Mouse (Mus musculus) hindbrain, embryonic 16.5 days (tissue): Measurements from ENCODE around the gene Adra1b. TPM values are rescaled to one million over a fixed set of nuclear protein-coding genes. Genes with fewer than 3 reads are reported as not detected.

Experiments used
- ATAC-seq: fragments of 200-750 bp; cut with Nextera tagmentation; 2 replicates; pipeline ENCODE4 v1.8.0; 2017; ENCODE audit warnings: moderate TSS enrichment, moderate library complexity
- H3K27ac ChIP-seq: fragments of 300-500 bp; sonication (generic); 2 replicates; pipeline ENCODE4 v1.5.1; 2014; ENCODE audit warnings: low read depth, mild to moderate bottlenecking, control low read depth, low read length, moderate library complexity
- H3K27me3 ChIP-seq: fragments of 300-500 bp; sonication (generic); replicated peaks from 2 replicates; pipeline ENCODE4 v1.6.1; 2014; ENCODE audit warnings: low read length; ENCODE audit not compliant: control insufficient read depth, insufficient read depth
- H3K36me3 ChIP-seq: fragments of 300-500 bp; sonication (generic); 2 replicates; pipeline ENCODE4 v1.6.1; 2014; ENCODE audit warnings: mild to moderate bottlenecking, low read length, moderate library complexity, mixed read lengths; ENCODE audit not compliant: control insufficient read depth, insufficient read depth
- H3K4me1 ChIP-seq: fragments of 300-500 bp; sonication (generic); 2 replicates; pipeline ENCODE4 v1.6.1; 2014; ENCODE audit warnings: low read depth, low read length; ENCODE audit not compliant: control insufficient read depth, insufficient read depth
- H3K4me2 ChIP-seq: fragments of 300-500 bp; sonication (generic); 2 replicates; pipeline ENCODE4 v1.6.1; 2014; ENCODE audit warnings: mild to moderate bottlenecking, low read length, control low read depth, moderate library complexity
- H3K4me3 ChIP-seq: fragments of 300-500 bp; sonication (generic); 2 replicates; pipeline ENCODE4 v1.5.1; 2014; ENCODE audit warnings: mild to moderate bottlenecking, low read length, control low read depth, moderate library complexity
- H3K9ac ChIP-seq: fragments of 300-500 bp; sonication (generic); 2 replicates; pipeline ENCODE4 v1.6.1; 2014; ENCODE audit warnings: low read depth, mild to moderate bottlenecking, control low read depth, low read length, moderate library complexity
- H3K9me3 ChIP-seq: fragments of 300-500 bp; sonication (generic); 2 replicates; pipeline ENCODE4 v1.6.1; 2014; ENCODE audit warnings: mild to moderate bottlenecking, low read length, moderate library complexity; ENCODE audit not compliant: control insufficient read depth
- WGBS: fragments of 180-500 bp; shearing (Covaris S2); extraction: QIAGEN DNeasy Blood & Tissue Kit; methylation state at CpG from one replicate; pipeline ENCODE4 v1.1.7; 2014; 5-methylcytosine and 5-hydroxymethylcytosine counted together
- polyA plus RNA-seq: library from polyadenylated mRNA; unstranded; fragments of >200 nt; fragmentation: Nextera tagmentation; extraction: Ambion mirVana; gene quantifications from 2 replicates; pipeline ENCODE4 v1.2.1, GENCODE M21; 2015

Adra1b gene
- polyA plus RNA-seq, 1 experiment from 2014 or later: 19.4 TPM

- 60% methylated on average over 5 of the region's 5 CpGs for WGBS
- no peak for ATAC-seq
- H3K4me2 ChIP-seq: no peak overlapping the region
- H3K9me3 ChIP-seq: no peaks in the 10 kb centered on the region
- no peak overlapping the region for H3K9ac ChIP-seq
- no peak overlapping the region for H3K4me3 ChIP-seq
- H3K27me3 ChIP-seq: no peaks in the 10 kb centered on the region
- H3K4me1 ChIP-seq: 0 out of 2 replicates have a peak, but pooled peaks cover 2% of the 10 kb centered on the region
- no peak overlapping the region for H3K27ac ChIP-seq
- H3K36me3 ChIP-seq: no peaks in the 10 kb centered on the region
Measured at GRCm38 (mm10) chr11:43812535-43812934, 88.5 kb downstream of the Adra1b start.

- H3K9me3 ChIP-seq: no peaks in the 10 kb centered on the region
- no peak overlapping the region for H3K27ac ChIP-seq
- no peaks in the 10 kb centered on the region for H3K27me3 ChIP-seq
- no peak overlapping the region for H3K9ac ChIP-seq
- WGBS: 52% methylated on average over 5 of the region's 5 CpGs
- peaks cover 5% of the 10 kb centered on the region; the same call in 1 of the 2 replicates for H3K4me1 ChIP-seq
- no peak overlapping the region for H3K4me2 ChIP-seq
- no peaks in the 10 kb centered on the region for H3K36me3 ChIP-seq
- ATAC-seq: peak; percentile 61
- no peak overlapping the region for H3K4me3 ChIP-seq
Measured at GRCm38 (mm10) chr11:43807732-43808131, 93.3 kb downstream of the Adra1b start.

DNA sequence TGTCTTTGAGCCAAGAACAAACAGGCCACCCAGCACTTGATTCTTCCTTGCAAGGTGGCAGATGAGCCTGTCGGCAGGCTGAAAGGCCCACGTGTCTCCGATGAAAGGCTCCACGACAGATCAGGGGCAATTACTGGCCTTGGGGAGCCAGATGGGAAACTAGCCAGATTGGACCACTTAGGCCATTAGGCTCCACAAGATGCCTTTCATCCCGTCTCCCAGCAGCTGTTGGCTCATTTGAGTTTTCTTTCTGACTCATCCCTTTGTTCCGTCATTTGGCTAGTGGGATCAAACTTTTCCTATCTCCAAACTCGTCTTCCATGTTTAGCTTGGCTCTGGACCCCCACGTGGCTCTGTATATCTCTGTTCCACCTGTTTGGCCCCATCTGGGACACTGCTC lies 105.0 kb downstream of the Adra1b start:
- no peaks in the 10 kb centered on the region for H3K9me3 ChIP-seq
- no peak overlapping the region for H3K27ac ChIP-seq
- no peak overlapping the region for H3K9ac ChIP-seq
- WGBS: 61% methylated on average over 8 of the region's 8 CpGs
- no peaks in the 10 kb centered on the region for H3K36me3 ChIP-seq
- H3K4me3 ChIP-seq: no peak overlapping the region
- no peaks in the 10 kb centered on the region for H3K4me1 ChIP-seq
- ATAC-seq: no peak
- H3K27me3 ChIP-seq: no peaks in the 10 kb centered on the region
- H3K4me2 ChIP-seq: no peak overlapping the region

DNA sequence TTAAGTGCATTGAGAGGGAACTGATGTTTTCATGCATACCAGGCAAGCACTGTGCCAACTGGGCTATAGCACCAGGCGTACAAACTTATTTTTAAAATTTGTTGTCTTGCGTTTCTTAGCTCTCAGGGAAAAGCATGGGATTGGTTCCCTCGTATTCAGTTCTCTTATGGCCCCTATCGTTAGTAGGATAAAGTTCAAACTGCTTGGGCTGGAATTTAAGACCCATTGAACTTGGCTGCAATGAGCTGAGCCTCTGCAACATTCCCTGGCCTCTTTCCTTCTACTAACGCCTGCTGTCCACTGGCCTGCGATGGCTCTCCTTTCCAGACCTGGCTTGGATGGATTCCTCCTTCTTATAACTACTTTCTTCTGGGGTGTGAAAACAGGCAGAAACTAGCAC lies 110.6 kb downstream of the Adra1b start:
- Histone ChIP-seq H3K4me3 (no peak overlapping the region), H3K27me3 (no peaks in the 10 kb centered on the region), H3K36me3 (no peaks in the 10 kb centered on the region), H3K4me2 (no peak overlapping the region), H3K9me3 (no peaks in the 10 kb centered on the region), H3K9ac (no peak overlapping the region), H3K27ac (no peak overlapping the region), H3K4me1 (no peaks in the 10 kb centered on the region)
- 87% methylated on average over 6 of the region's 6 CpGs for WGBS
- ATAC-seq: no peak

- no peak for ATAC-seq
- WGBS: 20% methylated on average over 2 of the region's 2 CpGs
Measured at GRCm38 (mm10) chr11:43783772-43784171, 117.2 kb downstream of the Adra1b start.

DNA sequence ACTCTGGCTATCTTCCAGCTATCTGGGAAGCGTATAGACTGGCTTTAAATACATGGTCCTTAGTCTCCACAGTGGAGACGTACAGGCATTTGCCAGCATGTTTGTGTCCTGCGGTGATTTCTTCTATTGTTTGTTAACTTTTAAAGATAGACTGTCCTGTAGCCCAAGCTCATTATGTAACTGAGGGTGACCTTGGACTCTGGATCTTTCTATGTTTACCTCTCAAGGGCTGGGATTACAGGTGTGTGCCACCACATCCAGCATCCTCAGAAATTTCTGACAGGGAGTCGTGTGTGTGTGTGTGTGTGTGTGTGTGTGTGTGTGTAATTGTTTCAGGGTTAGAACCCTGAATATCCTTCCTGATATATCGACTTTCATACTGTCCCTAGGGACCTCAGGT lies 117.9 kb downstream of the Adra1b start:
- Histone ChIP-seq H3K27me3 (no peaks in the 10 kb centered on the region), H3K9me3 (no peaks in the 10 kb centered on the region), H3K4me3 (no peak overlapping the region), H3K36me3 (no peaks in the 10 kb centered on the region), H3K9ac (no peak overlapping the region), H3K27ac (no peak overlapping the region), H3K4me1 (no peaks in the 10 kb centered on the region), H3K4me2 (no peak overlapping the region)
- no peak for ATAC-seq
- 67% methylated on average over 5 of the region's 5 CpGs for WGBS

More at GRCm38 (mm10) chr11:43783772-43784171, 117.2 kb downstream of the Adra1b start:
- H3K27ac ChIP-seq: no peak overlapping the region
- H3K4me1 ChIP-seq: no peaks in the 10 kb centered on the region
- H3K9me3 ChIP-seq: no peaks in the 10 kb centered on the region
- no peak overlapping the region for H3K4me3 ChIP-seq
- no peak overlapping the region for H3K4me2 ChIP-seq
- H3K27me3 ChIP-seq: no peaks in the 10 kb centered on the region
- no peaks in the 10 kb centered on the region for H3K36me3 ChIP-seq
- H3K9ac ChIP-seq: no peak overlapping the region

GRCm38 (mm10) chr11:43779551-43779950 lies 121.5 kb downstream of the Adra1b start:
- no peak overlapping the region for H3K27ac ChIP-seq
- 76% methylated on average over 5 of the region's 5 CpGs for WGBS
- H3K4me1 ChIP-seq: peaks cover 6% of the 10 kb centered on the region; the same call in 1 of the 2 replicates
- H3K36me3 ChIP-seq: no peaks in the 10 kb centered on the region
- H3K4me2 ChIP-seq: no peak overlapping the region
- H3K27me3 ChIP-seq: peaks cover 3% of the 10 kb centered on the region; the same call in 1 of the 2 replicates
- no peaks in the 10 kb centered on the region for H3K9me3 ChIP-seq
- H3K9ac ChIP-seq: no peak overlapping the region
- ATAC-seq: no peak
- no peak overlapping the region for H3K4me3 ChIP-seq

GRCm38 (mm10) chr11:43776324-43776694 lies 124.7 kb downstream of the Adra1b start:
- Histone ChIP-seq H3K36me3 (no peaks in the 10 kb centered on the region), H3K4me1 (peaks cover 6% of the 10 kb centered on the region; the same call in 1 of the 2 replicates), H3K27ac (no peak overlapping the region), H3K4me2 (peak overlapping the region; percentile 63), H3K9me3 (no peaks in the 10 kb centered on the region), H3K9ac (peak overlapping the region; percentile 50), H3K27me3 (peaks cover 3% of the 10 kb centered on the region), H3K4me3 (peak overlapping the region; percentile 43)
- ATAC-seq: 0 out of 2 replicates have a peak, but pooled peaks have one; percentile 17
- WGBS: 32% methylated on average over 8 of the region's 8 CpGs

DNA sequence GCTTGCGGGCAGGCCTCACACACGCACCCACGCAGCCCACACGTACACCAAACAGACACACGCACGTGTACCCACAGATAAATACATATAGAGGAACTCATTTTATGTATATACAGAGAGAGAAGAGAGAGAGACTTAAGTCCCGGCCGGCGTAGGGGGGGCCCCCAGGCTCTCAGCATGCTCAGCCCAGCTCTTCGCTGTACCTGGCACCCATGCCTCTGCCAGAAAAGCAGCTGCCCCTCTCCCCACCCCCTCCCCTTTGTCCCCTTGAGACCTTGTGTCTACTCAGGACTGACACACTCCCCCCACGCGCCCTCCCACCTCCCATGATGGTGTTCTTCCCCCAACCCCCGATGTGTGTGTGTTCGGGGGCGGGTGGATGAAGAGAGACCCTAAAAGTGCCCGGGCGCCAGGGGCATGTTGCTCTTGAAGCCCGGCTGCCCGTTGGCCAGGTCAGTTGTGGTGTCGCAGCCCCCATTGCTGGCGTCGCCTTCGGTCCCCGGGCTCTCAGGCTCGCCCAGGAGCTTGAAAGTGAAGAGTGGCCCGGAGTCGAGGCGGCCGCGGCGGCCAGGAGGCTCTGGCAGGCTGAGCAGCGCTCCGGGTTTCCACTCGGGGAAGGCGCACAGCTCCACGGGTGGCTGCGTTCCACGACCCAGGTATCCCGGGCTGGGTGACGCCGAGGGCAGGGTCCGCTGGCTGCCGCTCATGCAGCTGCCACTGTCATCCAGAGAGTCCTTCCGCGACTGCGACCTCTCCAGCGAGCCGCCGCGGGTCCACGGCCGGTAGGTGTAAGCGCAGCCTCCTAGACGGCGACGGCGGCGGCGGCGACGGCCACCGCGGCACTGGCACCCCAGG lies 125.3 kb downstream of the Adra1b start:
- Histone ChIP-seq H3K9me3 (no peaks in the 10 kb centered on the region), H3K27me3 (peaks cover 3% of the 10 kb centered on the region), H3K4me1 (peaks cover 6% of the 10 kb centered on the region; the same call in 1 of the 2 replicates), H3K36me3 (no peaks in the 10 kb centered on the region), H3K27ac (no peak overlapping the region), H3K9ac (peak overlapping the region; percentile 50), H3K4me2 (peak overlapping the region; percentile 63), H3K4me3 (peak overlapping the region; percentile 43)
- peak; percentile 63 for ATAC-seq
- 14% methylated on average over 63 of the region's 63 CpGs for WGBS
